Mouse (Mus musculus): ENCODE data around the gene Prb1.
"Not testable (repeated sequence)": the region's sequence is repeated elsewhere in the genome, so short reads cannot be mapped to it uniquely, and the experiment has no call there.

Prb1 gene
- long read RNA-seq, experiment 1, result 0 reads
- long read RNA-seq, experiment 2, result 0 reads

GRCm38 (mm10) chr6:132210421-132210820 is at the start of gene Prb1:
Gene Prb1, minus strand, starts transcription at chr6:132210521.
- intact Hi-C loops (cut with DNase I), result not testable (repeated sequence)
